In the genomic region with DNA sequence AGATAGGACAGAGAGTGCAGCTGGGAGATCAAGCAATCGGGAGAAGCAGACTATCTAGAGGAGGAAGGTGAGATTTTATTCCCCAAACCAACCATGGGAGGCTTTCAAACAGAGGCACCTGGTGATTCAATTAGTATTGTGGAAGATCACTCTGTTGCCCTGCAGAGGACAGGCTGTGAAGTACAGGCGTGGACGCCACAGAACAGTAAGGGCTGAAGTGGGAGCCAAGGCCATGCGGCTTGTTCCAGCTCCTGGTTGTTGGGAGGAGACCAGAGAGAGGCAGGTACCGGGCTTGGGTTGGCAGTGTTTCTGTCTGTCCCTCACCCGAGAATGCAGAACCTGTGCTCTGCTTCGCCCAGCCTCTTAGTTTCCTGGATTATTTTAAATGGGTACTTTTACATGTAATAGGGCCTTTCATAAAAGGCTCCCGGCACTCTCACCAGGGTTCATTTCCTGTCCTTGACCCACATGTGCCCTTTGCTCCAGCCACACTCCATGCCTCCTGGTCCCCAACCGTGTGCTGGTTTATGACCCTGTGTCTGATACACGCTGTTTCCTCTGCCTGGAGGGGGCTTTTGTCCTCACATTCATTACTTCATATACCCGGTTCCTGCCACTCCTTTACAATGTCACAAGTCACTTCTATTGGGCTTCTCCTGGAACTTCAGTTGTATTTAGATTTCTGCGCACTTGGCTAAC, we compare ENCODE assay signal across 15 mouse cellular contexts. TPM values are rescaled to one million over a fixed set of nuclear protein-coding genes. Genes with fewer than 3 reads are reported as not detected.
DNase-seq lines count a peak whose midpoint lies in the region; ATAC-seq and TF ChIP-seq lines count a peak whose summit lies in the region.
"Had no signal": no experiment of that assay in that cellular context is flagged by ENCODE, and none has a peak within 500 bp of the region (broad histone marks: within the 10 kb centered on the region; RNA-seq: fewer than 3 reads in every experiment).

No protein-coding gene starts in this region.

- H3K27me3 ChIP-seq in kidney, embryonic 14.5 days (ENCODE audit: control insufficient read depth, insufficient read depth, low read length): no peaks in the 10 kb centered on the region
- H3K27me3 ChIP-seq in liver, postnatal 0 days (ENCODE audit: insufficient read depth, low read length): no peaks in the 10 kb centered on the region
- H3K27me3 ChIP-seq: CH12.LX; limb, embryonic 13.5 days; Patski had no signal

- TF ChIP-seq CTCF in liver, postnatal 0 days (IDR thresholded peaks at IDR 0.05; ENCODE audit: low read depth): no peak

- H3K4me2 ChIP-seq in kidney, embryonic 14.5 days (replicated peaks; ENCODE audit: low read depth, low read length): no peak overlapping the region
- H3K4me2 ChIP-seq in liver, postnatal 0 days (ENCODE audit: low read depth, low read length): no peak overlapping the region
- H3K4me2 ChIP-seq: limb, embryonic 13.5 days had no signal

- no peak for TF ChIP-seq EP300 in liver, postnatal 0 days (IDR thresholded peaks at IDR 0.05; ENCODE audit: low read depth)

- 0 out of 2 replicates have a peak, but pooled peaks cover 5% of the 10 kb centered on the region for H3K4me1 ChIP-seq in kidney, embryonic 14.5 days (ENCODE audit: control insufficient read depth, insufficient read depth, low read length)
- H3K4me1 ChIP-seq in brown adipose tissue, adult 24 weeks (ENCODE audit: control insufficient read depth, insufficient read depth, insufficient read length, low read length): peaks cover 10% of the 10 kb centered on the region; the same call in 1 of the 2 replicates
- peaks cover 10% of the 10 kb centered on the region for H3K4me1 ChIP-seq in liver, postnatal 0 days (ENCODE audit: insufficient read depth)

- no peak overlapping the region for H3K4me3 ChIP-seq in kidney, embryonic 14.5 days (ENCODE audit: low read length)
- H3K4me3 ChIP-seq in brown adipose tissue, adult 24 weeks (ENCODE audit: insufficient read depth, low read depth, low read length): no peak overlapping the region
- H3K4me3 ChIP-seq in liver, postnatal 0 days (ENCODE audit: low read depth, low read length): no peak overlapping the region
- H3K4me3 ChIP-seq: limb, embryonic 13.5 days had no signal

- no peaks in the 10 kb centered on the region for H3K36me3 ChIP-seq in kidney, embryonic 14.5 days (ENCODE audit: control insufficient read depth, insufficient read depth, low read length)
- no peaks in the 10 kb centered on the region for H3K36me3 ChIP-seq in liver, postnatal 0 days (replicated peaks; ENCODE audit: insufficient read depth, low read length)
- H3K36me3 ChIP-seq: limb, embryonic 13.5 days had no signal

- WGBS in kidney, embryonic 14.5 days: 45% methylated on average over 12 of the region's 12 CpGs
- WGBS in liver, postnatal 0 days (ENCODE audit: insufficient replicate concordance): 61% methylated on average over 12 of the region's 12 CpGs

- ATAC-seq in kidney, embryonic 14.5 days (ENCODE audit: low FRiP score, low TSS enrichment): peak; percentile 53; the same call in 1 of the 2 replicates
- ATAC-seq in liver, postnatal 0 days: no peak
- ATAC-seq: Patski had no signal

- DNase-seq in kidney, adult 9 months: no peak
- peak; percentile 79 for DNase-seq in R1 (ENCODE audit: low read depth, low spot score)
- DNase-seq in embryo, embryonic 10.5 days (ENCODE audit: low spot score): peak; percentile 35
- DNase-seq in right cerebral cortex, postnatal 14 days: no peak
- no peak for DNase-seq in spleen, postnatal 36 days (ENCODE audit: low spot score in 2 of 2)
- DNase-seq in liver, postnatal 0 days: no peak
- DNase-seq: adrenal gland, adult 8-10 months; kidney, adult 18-20 months; lung, postnatal 4 days; right cerebral cortex, postnatal 25 days had no signal

- no peak overlapping the region for H3K9ac ChIP-seq in kidney, embryonic 14.5 days (ENCODE audit: low read depth, low read length)
- H3K9ac ChIP-seq in liver, postnatal 0 days (replicated peaks): no peak overlapping the region
- H3K9ac ChIP-seq: limb, embryonic 13.5 days had no signal

- H3K9me3 ChIP-seq in kidney, embryonic 14.5 days (ENCODE audit: control insufficient read depth, low read length): no peaks in the 10 kb centered on the region
- H3K9me3 ChIP-seq in liver, postnatal 0 days (ENCODE audit: low read length): no peaks in the 10 kb centered on the region
- H3K9me3 ChIP-seq: limb, embryonic 13.5 days had no signal

- H3K27ac ChIP-seq in kidney, embryonic 14.5 days (ENCODE audit: low read depth, low read length): no peak overlapping the region
- H3K27ac ChIP-seq in brown adipose tissue, adult 24 weeks (replicated peaks; ENCODE audit: low read depth, low read length): peak overlapping the region; percentile 41
- H3K27ac ChIP-seq in liver, postnatal 0 days (ENCODE audit: low read depth): no peak overlapping the region
- H3K27ac ChIP-seq: limb, embryonic 13.5 days had no signal

RNA-seq across cellular contexts. Expression of a gene that starts 58.3 kb away (rescaled TPM):
- polyA plus RNA-seq in kidney, embryonic 14.5 days (2014; fragmentation: Nextera tagmentation; extraction: Ambion mirVana): 22.1 and 31.3 TPM in 2 replicates
- 4.1 and 5.2 TPM in 2 replicates for polyA plus RNA-seq in brown adipose tissue, adult 24 weeks (2012; ENCODE audit: insufficient read depth, insufficient read length, missing spikeins)
- polyA plus RNA-seq in liver, postnatal 0 days (2015; fragmentation: Nextera tagmentation; extraction: Ambion mirVana): 7.0 and 9.1 TPM in 2 replicates

Comparison
In these comparisons a context has a peak if more than half of its experiments do, and no peak if none do; other contexts are left out.
1. DNase-seq: peak in R1 (single experiment) and embryo, embryonic 10.5 days (single experiment); none in kidney, adult 9 months (single experiment), right cerebral cortex, postnatal 14 days (single experiment), spleen, postnatal 36 days (0 of 2) and liver, postnatal 0 days (single experiment).